In the genomic region with DNA sequence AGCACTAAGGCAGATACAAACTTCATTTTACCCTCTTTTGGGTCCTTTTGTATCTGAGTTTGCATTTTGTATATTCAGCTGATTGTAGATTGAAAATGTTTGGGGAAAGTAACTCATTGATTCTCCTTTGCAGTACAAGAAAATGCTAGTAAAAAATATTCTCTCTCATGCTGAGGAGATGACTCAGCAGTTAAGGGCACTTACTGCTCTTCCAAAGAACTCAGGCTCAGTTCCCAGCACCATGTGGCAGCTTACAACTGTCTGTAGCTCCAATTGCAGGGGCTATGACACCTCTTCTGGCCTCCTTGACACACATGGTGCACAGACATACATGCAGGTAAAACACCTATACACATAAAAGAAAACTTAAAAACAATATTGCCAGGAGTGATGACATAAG, we compare ENCODE assay signal across 36 mouse cellular contexts. TPM values are rescaled to one million over a fixed set of nuclear protein-coding genes. Genes with fewer than 3 reads are reported as not detected.
"Had no signal": no experiment of that assay in that cellular context is flagged by ENCODE, and none has a peak within 500 bp of the region (broad histone marks: within the 10 kb centered on the region; RNA-seq: fewer than 3 reads in every experiment).

No protein-coding gene starts in this region.

- H3K4me1 ChIP-seq: heart, embryonic 10.5 days; heart, embryonic 12.5 days; heart, embryonic 13.5 days; heart, embryonic 15.5 days; hindbrain, embryonic 10.5 days; hindbrain, embryonic 12.5 days; hindbrain, embryonic 13.5 days; hindbrain, embryonic 15.5 days; intestine, embryonic 15.5 days; kidney, embryonic 15.5 days had no signal

- ATAC-seq: hindbrain, embryonic 16.5 days; hindbrain, postnatal 0 days; inflammation-experienced regulatory T-cells, adult 6 months; intestine, embryonic 15.5 days; intestine, embryonic 16.5 days; intestine, postnatal 0 days had no signal

- H3K4me2 ChIP-seq: heart, embryonic 11.5 days; heart, embryonic 12.5 days; heart, embryonic 13.5 days; heart, embryonic 15.5 days; hindbrain, embryonic 12.5 days; hindbrain, embryonic 13.5 days; hindbrain, embryonic 14.5 days; hindbrain, embryonic 15.5 days; intestine, embryonic 15.5 days; kidney, embryonic 15.5 days had no signal

- H3K27ac ChIP-seq: heart, embryonic 10.5 days; heart, embryonic 13.5 days; heart, embryonic 15.5 days; hindbrain, embryonic 10.5 days; hindbrain, embryonic 12.5 days; hindbrain, embryonic 13.5 days; hindbrain, embryonic 14.5 days; hindbrain, embryonic 15.5 days; hindbrain, postnatal 0 days; intestine, embryonic 15.5 days; kidney, embryonic 15.5 days; kidney, postnatal 0 days; layer of hippocampus, adult 2 months had no signal

- H3K9me3 ChIP-seq: heart, embryonic 10.5 days; heart, embryonic 12.5 days; heart, embryonic 13.5 days; heart, embryonic 15.5 days; hindbrain, embryonic 10.5 days; hindbrain, embryonic 12.5 days; hindbrain, embryonic 13.5 days; hindbrain, embryonic 15.5 days; intestine, embryonic 15.5 days; kidney, embryonic 15.5 days had no signal

- H3K4me3 ChIP-seq: heart, embryonic 10.5 days; heart, embryonic 12.5 days; heart, embryonic 13.5 days; heart, embryonic 15.5 days; hindbrain, embryonic 10.5 days; hindbrain, embryonic 12.5 days; hindbrain, embryonic 13.5 days; hindbrain, embryonic 15.5 days; intestine, embryonic 15.5 days; kidney, embryonic 15.5 days; layer of hippocampus, adult 2 months had no signal

- DNase-seq: heart, postnatal 10 days; heart, postnatal 14 days; heart, postnatal 36 days; heart, postnatal 4 days; kidney, adult 11 months; kidney, adult 18-20 months; kidney, adult 2 months; kidney, adult 8-10 months; kidney, adult 9 months; kidney, postnatal 10 days; kidney, postnatal 14 days; kidney, postnatal 25 days; kidney, postnatal 36 days; kidney, postnatal 4 days; layer of hippocampus, adult 9-11 months; layer of hippocampus, postnatal 36 days had no signal

- H3K27me3 ChIP-seq: heart, embryonic 12.5 days; heart, embryonic 13.5 days; heart, embryonic 15.5 days; hindbrain, embryonic 12.5 days; hindbrain, embryonic 13.5 days; hindbrain, embryonic 15.5 days; intestine, embryonic 15.5 days; kidney, embryonic 15.5 days had no signal

- H3K9ac ChIP-seq: heart, embryonic 12.5 days; heart, embryonic 13.5 days; heart, embryonic 15.5 days; hindbrain, embryonic 12.5 days; hindbrain, embryonic 13.5 days; hindbrain, embryonic 14.5 days; hindbrain, embryonic 15.5 days; intestine, embryonic 15.5 days; kidney, embryonic 15.5 days had no signal

RNA-seq across cellular contexts. Expression of a gene that starts 35.6 kb away (rescaled TPM):
- polyA plus RNA-seq: heart, embryonic 15.5 days; heart, postnatal 0 days had no signal
